Mouse (Mus musculus) liver, embryonic 16.5 days (tissue): ENCODE results near the gene Crym. TPM values are rescaled to one million over a fixed set of nuclear protein-coding genes. Genes with fewer than 3 reads are reported as not detected.
A peak's percentile ranks its signal among the peaks of the same experiment; 100 is the strongest.

Experiments used
- ATAC-seq: fragments of 200-750 bp; cut with Nextera tagmentation; 2 replicates; pipeline ENCODE4 v1.8.0; 2017; ENCODE audit warnings: low read depth, mild to moderate bottlenecking, moderate number of reproducible peaks, moderate library complexity
- H3K27ac ChIP-seq: fragments of 300-500 bp; sonication (generic); 2 replicates; pipeline ENCODE4 v1.5.1; 2014; ENCODE audit warnings: mild to moderate bottlenecking, low read length
- H3K27me3 ChIP-seq: fragments of 300-500 bp; sonication (generic); 2 replicates; pipeline ENCODE4 v1.6.1; 2014; ENCODE audit warnings: low read depth, low read length, mixed read lengths; ENCODE audit not compliant: control insufficient read depth, insufficient read depth
- H3K36me3 ChIP-seq: fragments of 300-500 bp; sonication (generic); 2 replicates; pipeline ENCODE4 v1.6.1; 2014; ENCODE audit warnings: mild to moderate bottlenecking; ENCODE audit not compliant: control insufficient read depth, insufficient read depth
- H3K4me1 ChIP-seq: fragments of 300-500 bp; sonication (generic); 2 replicates; pipeline ENCODE4 v1.6.1; 2014; ENCODE audit warnings: low read depth, low read length, mixed read lengths; ENCODE audit not compliant: control insufficient read depth
- H3K4me2 ChIP-seq: fragments of 300-500 bp; sonication (generic); 2 replicates; pipeline ENCODE4 v1.6.1; 2014; ENCODE audit warnings: low read depth, low read length, mixed read lengths
- H3K4me3 ChIP-seq: fragments of 300-500 bp; sonication (generic); 2 replicates; pipeline ENCODE4 v1.5.1; 2014; ENCODE audit warnings: low read depth, mild to moderate bottlenecking, low read length
- H3K9ac ChIP-seq: fragments of 300-500 bp; sonication (generic); 2 replicates; pipeline ENCODE4 v1.6.1; 2014; ENCODE audit warnings: low read depth, low read length
- H3K9me3 ChIP-seq: fragments of 300-500 bp; sonication (generic); replicated peaks from 2 replicates; pipeline ENCODE4 v1.6.1; 2016; ENCODE audit warnings: low read length; ENCODE audit not compliant: control insufficient read depth
- WGBS: fragments of 180-500 bp; shearing (Covaris S2); extraction: QIAGEN DNeasy Blood & Tissue Kit; methylation state at CpG from one replicate; pipeline ENCODE4 v1.1.7; 2014; ENCODE audit not compliant: insufficient replicate concordance; 5-methylcytosine and 5-hydroxymethylcytosine counted together
- polyA plus RNA-seq: library from polyadenylated mRNA; unstranded; fragments of >200 nt; fragmentation: Nextera tagmentation; extraction: Ambion mirVana; gene quantifications from 2 replicates; pipeline ENCODE4 v1.2.1, GENCODE M21; 2015

The Crym gene
- polyA plus RNA-seq, 1 experiment from 2014 or later, result 0.55 TPM

DNA sequence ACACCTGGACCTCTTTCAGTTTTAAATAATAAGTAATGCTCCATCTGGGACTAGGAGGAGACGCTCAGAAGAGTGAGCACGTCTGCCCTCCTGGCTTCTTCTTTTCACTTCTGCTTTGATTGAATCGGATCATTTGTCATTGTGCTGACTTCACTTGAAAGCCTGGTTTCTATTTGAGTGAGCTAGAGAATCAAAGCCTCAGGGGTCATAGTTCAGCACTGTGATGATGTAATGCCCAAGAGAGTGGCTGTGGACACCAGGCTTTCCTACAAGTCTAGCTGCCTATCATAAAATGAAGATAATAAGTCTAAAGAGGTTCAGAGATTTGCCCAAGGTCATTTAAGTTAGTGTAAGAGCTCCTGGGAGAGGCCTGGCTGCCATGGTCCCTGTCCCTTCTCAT, 51.7 kb downstream of the Crym start:
- no peaks in the 10 kb centered on the region for H3K36me3 ChIP-seq
- ATAC-seq, result peak; percentile 54
- no peak overlapping the region for H3K4me2 ChIP-seq
- H3K27ac ChIP-seq, result no peak overlapping the region
- no peak overlapping the region for H3K4me3 ChIP-seq
- H3K4me1 ChIP-seq, result no peaks in the 10 kb centered on the region; the same call in 1 of the 2 replicates
- 24% methylated on average over 3 of the region's 3 CpGs for WGBS
- H3K9me3 ChIP-seq, result no peaks in the 10 kb centered on the region
- H3K27me3 ChIP-seq, result no peaks in the 10 kb centered on the region
- H3K9ac ChIP-seq, result no peak overlapping the region

DNA sequence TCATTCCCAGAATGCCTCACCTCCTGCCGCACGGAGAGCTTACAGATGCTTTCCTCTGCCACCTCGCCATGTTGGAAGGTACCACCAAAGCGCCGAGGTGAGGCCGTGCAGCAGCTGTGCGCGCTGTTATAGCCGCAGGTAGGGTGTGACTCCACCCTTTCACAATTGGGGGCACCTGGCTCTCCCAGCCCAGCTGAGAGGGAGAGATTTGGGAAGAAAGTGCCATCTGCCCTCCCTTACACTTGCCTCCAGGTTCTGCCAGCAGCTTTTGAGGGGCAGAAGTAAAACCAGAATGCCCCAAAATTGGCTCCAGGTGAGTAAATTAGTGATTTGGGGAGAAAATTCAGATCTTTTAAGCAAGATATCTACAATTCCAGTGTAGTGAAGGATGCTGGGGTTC, 56.7 kb downstream of the Crym start, which contains the start of gene Zp2:
Gene Zp2, minus strand, starts transcription at position 101 of the 400 bp plus-strand sequence.
- Histone ChIP-seq H3K9me3 (no peaks in the 10 kb centered on the region), H3K27me3 (no peaks in the 10 kb centered on the region), H3K4me3 (no peak within 1 kb of the TSS), H3K27ac (no peak within 1 kb of the TSS), H3K36me3 (no peaks in the 10 kb centered on the region), H3K4me1 (no peaks in the 10 kb centered on the region; the same call in 1 of the 2 replicates), H3K9ac (no peak within 1 kb of the TSS), H3K4me2 (no peak within 1 kb of the TSS)
- WGBS, result 57% methylated on average over 9 of the region's 9 CpGs
- ATAC-seq, result no peak

DNA sequence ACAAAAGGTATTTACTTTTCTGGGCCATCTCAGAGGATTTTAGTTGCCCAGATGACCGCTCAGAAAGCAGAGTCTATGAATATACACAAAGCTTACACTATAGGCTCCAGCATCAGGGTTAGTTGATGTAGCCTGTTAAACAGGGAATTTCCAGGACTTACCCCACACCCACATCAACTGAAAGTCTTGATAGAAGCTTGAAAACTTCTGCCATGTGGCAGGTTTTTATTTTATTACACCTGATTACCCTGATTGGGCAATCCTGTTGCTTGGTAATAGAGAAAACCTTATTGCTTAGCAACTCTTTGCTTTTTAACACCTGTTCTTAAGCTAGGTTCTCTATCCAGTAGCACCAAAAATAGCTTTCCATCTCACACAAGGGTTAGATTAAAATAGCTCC, 59.2 kb downstream of the Crym start:
- Histone ChIP-seq H3K4me2 (no peak overlapping the region), H3K9me3 (no peaks in the 10 kb centered on the region), H3K27ac (no peak overlapping the region), H3K36me3 (no peaks in the 10 kb centered on the region), H3K4me3 (no peak overlapping the region), H3K27me3 (no peaks in the 10 kb centered on the region), H3K4me1 (no peaks in the 10 kb centered on the region), H3K9ac (no peak overlapping the region)
- WGBS, result 44% methylated on average over 1 of the region's 1 CpGs
- no peak for ATAC-seq

Other genes with a start within 250 kb of the Crym start
- not detected in 2 replicates for gene Dnah3, start 106.8 kb downstream of the Crym start, polyA plus RNA-seq
- 2.2 and 3.0 TPM in 2 replicates for gene Tmem159, start 99.8 kb downstream of the Crym start, polyA plus RNA-seq
- not detected in 2 replicates for gene Zp2, start 56.8 kb downstream of the Crym start, polyA plus RNA-seq
- 2.2 and 2.3 TPM in 2 replicates for gene Anks4b, start 28.3 kb downstream of the Crym start, polyA plus RNA-seq
- gene Abca14, start 1.9 kb upstream of the Crym start, polyA plus RNA-seq, result 0.02 and 0.04 TPM in 2 replicates
- gene Abca15, start 126.6 kb upstream of the Crym start, polyA plus RNA-seq, result not detected in 2 replicates
- not detected in 2 replicates for gene Abca16, start 207.5 kb upstream of the Crym start, polyA plus RNA-seq